Mouse (Mus musculus) lung, postnatal 0 days (tissue): Measurements from ENCODE around the gene Poc1a. TPM values are rescaled to one million over a fixed set of nuclear protein-coding genes. Genes with fewer than 3 reads are reported as not detected.

Source experiments
- ATAC-seq: fragments of 200-750 bp; cut with Nextera tagmentation; 2 replicates; pipeline ENCODE4 v1.8.0; 2017; ENCODE audit warnings: moderate library complexity
- DNase-seq: peaks from one replicate; pipeline ENCODE4 v3.0.0-alpha.2; 2016; ENCODE audit warnings: low spot score
- H3K27ac ChIP-seq: fragments of 300-500 bp; sonication (generic); 2 replicates; pipeline ENCODE4 v1.5.1; 2014; ENCODE audit warnings: antibody characterized with exemption, mild to moderate bottlenecking, low read length, mixed read lengths
- H3K27me3 ChIP-seq: fragments of 300-500 bp; sonication (generic); replicated peaks from 2 replicates; pipeline ENCODE4 v1.6.1; 2014; ENCODE audit warnings: low read length, mixed read lengths; ENCODE audit not compliant: insufficient read depth
- H3K36me3 ChIP-seq: fragments of 300-500 bp; sonication (generic); 2 replicates; pipeline ENCODE4 v1.6.1; 2014; ENCODE audit warnings: low read length, mixed read lengths; ENCODE audit not compliant: insufficient read depth
- H3K4me1 ChIP-seq: fragments of 300-500 bp; sonication (generic); 2 replicates; pipeline ENCODE4 v1.6.1; 2014; ENCODE audit warnings: antibody characterized with exemption, low read depth, low read length, mixed read lengths; ENCODE audit not compliant: insufficient read depth
- H3K4me2 ChIP-seq: fragments of 300-500 bp; sonication (generic); replicated peaks from 2 replicates; pipeline ENCODE4 v1.6.1; 2014; ENCODE audit warnings: low read depth, mild to moderate bottlenecking, low read length, moderate library complexity, mixed read lengths
- H3K4me3 ChIP-seq: fragments of 300-500 bp; sonication (generic); 2 replicates; pipeline ENCODE4 v1.5.1; 2014; ENCODE audit warnings: low read depth, low read length
- H3K9ac ChIP-seq: fragments of 300-500 bp; sonication (generic); replicated peaks from 2 replicates; pipeline ENCODE4 v1.6.1; 2014; ENCODE audit warnings: low read depth, mild to moderate bottlenecking
- H3K9me3 ChIP-seq: fragments of 300-500 bp; sonication (generic); 2 replicates; pipeline ENCODE4 v1.6.1; 2016; ENCODE audit warnings: low read length, mixed read lengths
- CTCF ChIP-seq: IDR thresholded peaks from 2 replicates; pipeline ENCODE4 v1.5.1; 2016; ENCODE audit warnings: antibody characterized with exemption, mild to moderate bottlenecking
- EP300 ChIP-seq: IDR thresholded peaks from 2 replicates; pipeline ENCODE4 v1.6.1; 2016; ENCODE audit warnings: antibody characterized with exemption, mild to moderate bottlenecking, control low read depth
- WGBS: fragments of 180-500 bp; shearing (Covaris S2); extraction: QIAGEN DNeasy Blood & Tissue Kit; methylation state at CpG from one replicate; pipeline ENCODE4 v1.1.7; 2014; 5-methylcytosine and 5-hydroxymethylcytosine counted together
- polyA plus RNA-seq: library from polyadenylated mRNA; unstranded; fragments of >200 nt; fragmentation: Nextera tagmentation; extraction: Ambion mirVana; gene quantifications from 2 replicates; pipeline ENCODE4 v1.2.1, GENCODE M21; 2015

Gene Poc1a
- polyA plus RNA-seq, 1 experiment from 2014 or later: 9.9 TPM

GRCm38 (mm10) chr9:106289841-106290240 is 9.0 kb downstream of the Poc1a start:
- Histone ChIP-seq H3K27me3 (no peaks in the 10 kb centered on the region), H3K4me2 (no peak overlapping the region), H3K9ac (no peak overlapping the region), H3K36me3 (0 out of 2 replicates have a peak, but pooled peaks cover 4% of the 10 kb centered on the region), H3K9me3 (no peaks in the 10 kb centered on the region), H3K4me1 (no peaks in the 10 kb centered on the region; the same call in 1 of the 2 replicates), H3K4me3 (no peak overlapping the region), H3K27ac (peak overlapping the region; percentile 69; the same call in 1 of the 2 replicates)
- no peak for TF ChIP-seq EP300
- TF ChIP-seq CTCF: no peak
- ATAC-seq (no peak), DNase-seq (no peak)
- 76% methylated on average over 8 of the region's 8 CpGs for WGBS

GRCm38 (mm10) chr9:106290636-106291122 is 9.8 kb downstream of the Poc1a start:
- no peaks in the 10 kb centered on the region; the same call in 1 of the 2 replicates for H3K4me1 ChIP-seq
- H3K27ac ChIP-seq: peak overlapping the region; percentile 69
- ATAC-seq: peak; percentile 80

GRCm38 (mm10) chr9:106293569-106294156 is 12.8 kb downstream of the Poc1a start:
- WGBS: 86% methylated on average over 14 of the region's 14 CpGs
- Histone ChIP-seq H3K4me1 (no peaks in the 10 kb centered on the region; the same call in 1 of the 2 replicates), H3K9me3 (no peaks in the 10 kb centered on the region), H3K4me3 (no peak overlapping the region), H3K27ac (no peak overlapping the region), H3K27me3 (no peaks in the 10 kb centered on the region), H3K9ac (no peak overlapping the region), H3K36me3 (no peaks in the 10 kb centered on the region; the same call in 1 of the 2 replicates), H3K4me2 (no peak overlapping the region)
- TF ChIP-seq CTCF (no peak), EP300 (no peak)
- no peak for ATAC-seq
- no peak for DNase-seq

More at GRCm38 (mm10) chr9:106290636-106291122, 9.8 kb downstream of the Poc1a start:
- no peaks in the 10 kb centered on the region for H3K9me3 ChIP-seq
- 0 out of 2 replicates have a peak, but pooled peaks cover 4% of the 10 kb centered on the region for H3K36me3 ChIP-seq
- H3K9ac ChIP-seq: no peak overlapping the region
- no peaks in the 10 kb centered on the region for H3K27me3 ChIP-seq
- whole genome bisulfite sequencing: 60% methylated on average over 17 of the region's 17 CpGs
- no peak overlapping the region for H3K4me3 ChIP-seq
- peak; percentile 79 for DNase-seq
- TF ChIP-seq CTCF (no peak), EP300 (peak; percentile 34; the same call in 1 of the 2 replicates)
- no peak overlapping the region for H3K4me2 ChIP-seq

- Histone ChIP-seq H3K27ac (no peak overlapping the region), H3K36me3 (no peaks in the 10 kb centered on the region; the same call in 1 of the 2 replicates), H3K4me3 (no peak overlapping the region), H3K9me3 (no peaks in the 10 kb centered on the region), H3K27me3 (no peaks in the 10 kb centered on the region), H3K9ac (no peak overlapping the region), H3K4me2 (no peak overlapping the region), H3K4me1 (no peaks in the 10 kb centered on the region)
- no peak for ATAC-seq
- 72% methylated on average over 6 of the region's 6 CpGs for WGBS
- TF ChIP-seq EP300 (no peak), CTCF (no peak)
- no peak for DNase-seq
Measured at GRCm38 (mm10) chr9:106296637-106297174, 15.8 kb downstream of the Poc1a start.

- no peaks in the 10 kb centered on the region for H3K9me3 ChIP-seq
- no peaks in the 10 kb centered on the region for H3K27me3 ChIP-seq
- no peaks in the 10 kb centered on the region; the same call in 1 of the 2 replicates for H3K36me3 ChIP-seq
- H3K4me1 ChIP-seq: no peaks in the 10 kb centered on the region; the same call in 1 of the 2 replicates
- WGBS: 80% methylated on average over 20 of the region's 20 CpGs
- H3K4me3 ChIP-seq: no peak overlapping the region
- TF ChIP-seq EP300 (no peak), CTCF (no peak)
- H3K9ac ChIP-seq: no peak overlapping the region
- DNase-seq (no peak), ATAC-seq (no peak)
- H3K4me2 ChIP-seq: no peak overlapping the region
- H3K27ac ChIP-seq: no peak overlapping the region
Measured at GRCm38 (mm10) chr9:106300176-106300803, 19.4 kb downstream of the Poc1a start.

GRCm38 (mm10) chr9:106300949-106301348 is 20.1 kb downstream of the Poc1a start:
- Histone ChIP-seq H3K4me2 (no peak overlapping the region), H3K27ac (no peak overlapping the region), H3K36me3 (no peaks in the 10 kb centered on the region; the same call in 1 of the 2 replicates), H3K9ac (no peak overlapping the region), H3K9me3 (no peaks in the 10 kb centered on the region), H3K4me1 (no peaks in the 10 kb centered on the region; the same call in 1 of the 2 replicates), H3K27me3 (no peaks in the 10 kb centered on the region), H3K4me3 (no peak overlapping the region)
- 53% methylated on average over 6 of the region's 6 CpGs for WGBS
- DNase-seq: no peak
- ATAC-seq: peak; percentile 5; the same call in 1 of the 2 replicates
- TF ChIP-seq CTCF (no peak), EP300 (no peak)
